Mouse (Mus musculus): ENCODE data around the gene Ggt5. TPM values are rescaled to one million over a fixed set of nuclear protein-coding genes. Genes with fewer than 3 reads are reported as not detected.

Ggt5 gene
- total RNA-seq, 1 experiment from 2014 or later, result 27.9 TPM

DNA sequence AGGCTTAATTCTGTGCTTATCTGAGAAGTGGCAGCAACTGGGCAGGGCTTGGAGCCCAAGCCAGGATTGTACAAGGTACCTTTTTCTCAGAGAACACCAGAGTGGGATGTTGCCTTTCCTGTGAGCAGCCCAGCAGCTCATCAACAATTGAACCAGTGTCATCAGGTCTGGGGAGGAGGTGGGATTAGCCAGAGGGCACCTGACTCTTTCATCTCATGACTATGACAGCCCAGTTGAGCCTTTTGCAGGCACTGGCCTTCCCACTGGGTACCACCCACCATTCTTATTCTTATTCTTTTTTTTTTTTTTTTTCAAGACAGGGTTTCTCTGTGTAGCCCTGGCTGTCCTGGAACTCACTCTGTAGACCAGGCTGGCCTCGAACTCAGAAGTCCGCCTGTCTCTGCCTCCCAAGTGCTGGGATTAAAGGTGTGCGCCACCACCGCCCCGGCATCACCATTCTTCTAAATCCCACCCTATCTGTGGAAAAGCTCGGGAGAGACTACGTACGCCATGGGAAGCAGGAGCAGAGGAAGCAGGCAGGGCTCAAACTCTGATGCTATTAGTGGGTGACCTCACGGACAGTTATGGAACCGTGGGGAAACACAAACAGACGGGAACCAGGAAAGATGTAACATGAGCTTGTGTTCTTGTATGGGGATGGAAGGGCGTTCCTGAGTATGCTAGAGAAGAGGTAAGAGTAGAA, 47.1 kb downstream of the Ggt5 start:
- no peak for ATAC-seq (replicated peaks in 1 of 2; ENCODE audit: insufficient read depth in 1 of 2, low FRiP score in 2 of 2, low TSS enrichment in 1 of 2, low read depth in 1 of 2, poor library complexity in 2 of 2, severe bottlenecking in 2 of 2)

DNA sequence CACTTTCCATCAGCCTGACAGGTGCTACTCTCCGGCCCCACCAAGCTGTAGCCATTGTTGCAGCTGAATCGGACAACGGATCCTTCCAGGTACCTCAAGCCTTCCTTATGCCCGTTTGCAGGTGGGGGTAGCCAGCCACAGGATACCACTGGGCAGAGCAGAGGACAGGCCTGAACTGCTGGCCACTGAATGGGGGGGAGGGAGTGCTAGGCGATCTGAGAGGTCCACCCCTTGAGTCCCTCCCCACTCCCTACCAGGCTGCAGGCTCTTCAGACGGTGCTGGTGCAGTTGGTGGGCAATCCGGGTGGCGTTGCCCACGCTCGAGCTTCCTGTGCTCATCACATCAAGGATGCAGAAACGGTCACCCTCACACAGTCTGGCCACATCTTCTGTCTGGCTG, 48.6 kb downstream of the Ggt5 start:
- no peak for ATAC-seq (replicated peaks in 1 of 2; ENCODE audit: insufficient read depth in 1 of 2, low FRiP score in 2 of 2, low TSS enrichment in 1 of 2, low read depth in 1 of 2, poor library complexity in 2 of 2, severe bottlenecking in 2 of 2)

DNA sequence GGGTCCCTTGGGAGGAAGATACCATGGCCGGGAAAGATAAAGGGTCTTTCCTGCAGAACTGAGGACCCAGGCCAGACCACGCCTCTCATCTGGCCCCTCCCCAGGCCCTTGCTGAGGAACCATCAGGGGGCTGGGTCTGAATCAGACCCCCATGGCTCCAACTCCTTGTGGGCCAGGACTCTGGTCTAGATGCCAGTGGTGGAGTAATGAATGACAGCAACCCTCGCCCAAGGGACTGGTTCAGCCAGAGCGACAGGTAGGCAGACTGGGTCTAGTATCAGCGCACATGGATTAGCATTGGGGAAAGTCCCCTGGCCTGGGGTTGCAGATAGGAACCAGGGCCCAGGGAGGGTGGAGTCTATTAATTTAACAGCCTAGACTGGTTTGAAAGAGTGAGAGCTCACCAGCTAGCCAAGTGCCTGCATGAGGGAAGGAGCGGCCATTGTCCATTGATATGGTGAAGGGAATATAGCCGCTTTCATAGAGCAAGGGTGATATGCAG, 52.6 kb downstream of the Ggt5 start:
- no peak for ATAC-seq (replicated peaks in 1 of 2; ENCODE audit: insufficient read depth in 1 of 2, low FRiP score in 2 of 2, low TSS enrichment in 1 of 2, low read depth in 1 of 2, poor library complexity in 2 of 2, severe bottlenecking in 2 of 2)

DNA sequence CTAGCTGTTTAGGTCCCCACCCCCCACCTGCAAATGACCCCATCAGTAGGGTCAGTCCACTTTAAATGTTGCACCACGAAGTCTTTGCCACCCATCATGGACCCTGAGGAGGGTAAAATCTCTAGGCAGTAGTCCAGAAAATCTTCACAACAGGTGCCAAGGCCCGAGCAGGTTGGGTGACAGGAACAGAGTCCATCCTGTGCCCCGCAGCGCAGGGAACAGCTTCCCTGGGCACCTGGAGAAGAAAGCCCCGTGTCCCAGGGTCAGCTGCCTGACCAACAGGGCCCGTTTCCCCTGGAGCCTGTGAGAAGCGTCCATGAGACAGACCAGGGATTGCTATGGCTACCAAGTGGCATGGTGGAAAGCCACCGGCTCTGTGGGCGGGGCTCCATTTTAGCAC, 53.3 kb downstream of the Ggt5 start:
- ATAC-seq (replicated peaks in 1 of 2; ENCODE audit: insufficient read depth in 1 of 2, low FRiP score in 2 of 2, low TSS enrichment in 1 of 2, low read depth in 1 of 2, poor library complexity in 2 of 2, severe bottlenecking in 2 of 2), result no peak

DNA sequence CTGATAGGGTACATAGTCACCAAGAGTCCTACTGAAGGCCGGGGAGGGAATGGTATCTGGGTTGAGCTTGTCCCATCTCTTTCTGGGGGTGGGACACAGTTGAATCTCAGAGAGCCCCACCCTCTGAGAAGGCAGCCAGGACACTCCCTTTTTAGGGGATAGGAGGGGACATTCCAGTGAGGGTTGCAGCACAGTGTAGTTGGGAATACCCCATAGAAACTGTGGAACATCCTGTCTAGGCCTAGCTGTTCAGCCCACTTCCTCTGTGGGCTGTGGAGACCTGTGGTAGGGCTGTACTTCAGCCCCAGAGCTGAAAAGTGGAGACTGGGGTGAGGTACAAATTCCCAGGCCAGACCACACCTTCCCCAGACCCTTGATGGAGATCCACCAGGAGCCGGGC, 53.8 kb downstream of the Ggt5 start:
- ATAC-seq (replicated peaks in 1 of 2; ENCODE audit: insufficient read depth in 1 of 2, low FRiP score in 2 of 2, low TSS enrichment in 1 of 2, low read depth in 1 of 2, poor library complexity in 2 of 2, severe bottlenecking in 2 of 2), result 0 out of 4 replicates have a peak, but pooled peaks of 1 of the 2 experiments have one; percentile 20

DNA sequence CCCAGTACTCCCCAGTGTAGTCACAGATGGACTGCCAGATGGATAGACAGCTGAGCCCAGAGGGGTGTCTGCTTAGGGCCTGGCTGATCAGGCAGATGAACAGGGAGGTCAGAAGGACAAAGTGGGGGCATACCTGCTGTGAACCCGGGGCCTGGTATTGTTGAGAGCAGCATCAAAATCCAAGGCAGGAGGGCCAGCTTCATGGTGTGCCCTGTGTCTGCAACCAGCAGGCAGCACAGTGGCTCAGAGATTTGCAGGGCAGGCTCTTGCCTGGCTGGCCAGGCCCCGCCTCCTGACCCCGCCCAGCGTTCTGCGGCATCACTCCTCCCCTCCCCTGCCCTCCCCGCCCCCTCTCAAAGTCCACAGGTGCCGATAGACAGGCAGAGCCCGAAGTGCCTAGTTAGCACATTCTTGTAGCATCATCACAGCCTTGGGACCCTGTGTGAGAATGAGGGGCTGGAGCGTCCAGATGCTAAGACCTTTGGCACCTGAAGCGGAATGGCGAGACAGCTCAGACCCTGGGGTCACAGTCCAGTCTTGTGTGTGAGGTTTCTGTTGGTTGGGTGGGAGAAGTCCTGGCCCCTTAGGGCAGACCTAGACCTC, 54.7 kb downstream of the Ggt5 start, which contains the start of gene Susd2:
Gene Susd2, minus strand, starts transcription at position 268 of the 603 bp plus-strand sequence.
- ATAC-seq (replicated peaks in 1 of 2; ENCODE audit: insufficient read depth in 1 of 2, low FRiP score in 2 of 2, low TSS enrichment in 1 of 2, low read depth in 1 of 2, poor library complexity in 2 of 2, severe bottlenecking in 2 of 2), result peak in 1 of 2 experiments; percentile 23; a peak in 1 of 4 replicates

DNA sequence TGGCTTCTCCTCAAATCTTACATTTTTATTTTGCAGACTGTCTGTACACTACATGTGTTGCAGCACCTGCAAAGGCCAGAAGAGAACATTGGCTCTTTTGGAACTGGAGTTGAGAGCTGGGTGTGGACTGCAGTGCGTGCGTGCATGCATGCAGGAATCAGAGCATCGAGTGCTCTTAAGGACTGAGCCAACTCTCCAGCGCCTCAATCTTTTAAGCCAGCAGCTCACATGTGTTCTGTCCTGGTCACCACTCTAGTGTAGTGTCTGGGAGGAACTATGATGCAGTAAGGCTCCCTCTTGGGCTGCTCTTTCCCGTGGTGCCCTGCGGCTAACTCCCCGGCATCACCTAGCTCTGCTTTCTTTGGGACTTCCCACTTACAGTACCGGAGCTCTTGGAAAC, 56.5 kb downstream of the Ggt5 start:
- ATAC-seq (replicated peaks in 1 of 2; ENCODE audit: insufficient read depth in 1 of 2, low FRiP score in 2 of 2, low TSS enrichment in 1 of 2, low read depth in 1 of 2, poor library complexity in 2 of 2, severe bottlenecking in 2 of 2), result no peak

DNA sequence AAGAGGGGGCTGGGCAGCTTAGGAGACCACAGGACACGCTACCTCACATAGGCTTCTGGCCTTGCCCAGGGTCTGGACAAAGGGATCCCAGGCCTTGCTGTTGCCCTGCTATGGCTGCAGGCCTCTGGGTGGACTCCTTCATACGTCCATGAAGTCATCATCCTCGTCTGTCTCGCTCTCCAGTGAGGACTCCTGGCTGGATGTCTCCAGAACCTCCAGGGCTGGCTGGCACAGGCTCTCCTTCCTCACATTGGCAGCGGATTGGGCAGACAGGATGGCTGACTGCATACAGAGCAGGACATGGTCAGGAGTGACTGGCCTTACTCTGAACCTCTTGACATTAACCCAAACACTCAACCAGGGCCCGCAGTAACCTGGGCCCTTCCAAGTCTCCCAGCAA, 57.3 kb downstream of the Ggt5 start:
- no peak for ATAC-seq (replicated peaks in 1 of 2; ENCODE audit: insufficient read depth in 1 of 2, low FRiP score in 2 of 2, low TSS enrichment in 1 of 2, low read depth in 1 of 2, poor library complexity in 2 of 2, severe bottlenecking in 2 of 2)

DNA sequence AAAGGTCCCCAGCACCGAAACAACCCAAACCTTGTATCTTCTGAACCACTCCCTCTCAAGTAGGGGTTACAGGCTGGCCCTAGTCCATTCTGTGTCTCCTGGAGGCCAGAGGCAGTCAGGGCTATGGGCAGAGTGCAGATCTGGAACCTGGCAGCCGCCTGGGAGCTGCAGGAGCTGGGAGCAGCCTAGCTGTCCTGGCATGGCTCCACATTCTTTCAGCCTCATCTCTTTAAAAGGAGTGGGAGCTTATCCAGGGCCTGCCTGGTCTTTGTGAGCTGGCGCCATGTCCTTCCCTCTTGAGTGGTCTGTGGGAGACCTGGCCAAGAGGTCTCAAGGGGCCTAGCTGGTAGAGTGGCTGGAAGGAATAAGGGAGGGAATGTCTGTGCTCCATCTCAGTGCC, 58.2 kb downstream of the Ggt5 start:
- no peak for ATAC-seq (replicated peaks in 1 of 2; ENCODE audit: insufficient read depth in 1 of 2, low FRiP score in 2 of 2, low TSS enrichment in 1 of 2, low read depth in 1 of 2, poor library complexity in 2 of 2, severe bottlenecking in 2 of 2)

DNA sequence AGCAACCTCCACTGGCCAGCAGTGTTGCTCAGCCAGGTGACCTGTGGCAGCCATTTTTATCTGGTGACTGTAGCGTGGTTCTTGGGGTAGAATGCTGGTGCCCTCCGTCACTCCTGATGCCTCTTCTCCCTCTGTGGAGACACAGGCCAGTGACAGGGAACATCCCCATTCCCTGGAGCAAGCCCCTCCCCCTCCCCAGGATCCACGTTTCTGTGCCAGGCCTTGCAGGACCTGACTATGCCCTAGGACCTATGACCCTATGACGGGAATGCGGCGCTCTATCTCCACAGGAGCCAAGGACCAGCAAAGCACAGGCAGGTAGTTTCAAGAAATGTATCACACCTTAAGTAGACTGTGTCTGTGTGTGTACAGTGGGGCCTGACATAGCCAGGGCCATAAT, 59.0 kb downstream of the Ggt5 start:
- ATAC-seq (replicated peaks in 1 of 2; ENCODE audit: insufficient read depth in 1 of 2, low FRiP score in 2 of 2, low TSS enrichment in 1 of 2, low read depth in 1 of 2, poor library complexity in 2 of 2, severe bottlenecking in 2 of 2), result no peak

DNA sequence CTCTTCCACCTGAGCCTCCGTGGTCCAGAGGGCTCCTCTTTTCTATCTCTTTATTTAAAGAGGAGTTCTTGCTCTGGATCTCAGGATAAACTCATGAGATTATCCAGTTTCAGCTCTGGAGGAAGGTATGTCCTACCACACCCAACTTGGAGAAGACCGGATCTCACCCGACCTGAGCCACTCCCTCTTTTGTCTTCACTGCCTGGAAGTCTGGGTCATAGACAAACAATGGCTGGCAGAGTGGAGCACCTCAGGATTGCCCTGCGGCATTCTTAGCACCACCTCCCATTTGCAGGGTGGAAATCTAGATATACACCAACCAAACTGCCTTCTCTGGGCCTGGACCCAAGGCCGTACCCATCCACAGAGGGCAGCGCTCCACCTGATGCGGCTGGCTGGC, 59.9 kb downstream of the Ggt5 start:
- no peak for ATAC-seq (replicated peaks in 1 of 2; ENCODE audit: insufficient read depth in 1 of 2, low FRiP score in 2 of 2, low TSS enrichment in 1 of 2, low read depth in 1 of 2, poor library complexity in 2 of 2, severe bottlenecking in 2 of 2)

DNA sequence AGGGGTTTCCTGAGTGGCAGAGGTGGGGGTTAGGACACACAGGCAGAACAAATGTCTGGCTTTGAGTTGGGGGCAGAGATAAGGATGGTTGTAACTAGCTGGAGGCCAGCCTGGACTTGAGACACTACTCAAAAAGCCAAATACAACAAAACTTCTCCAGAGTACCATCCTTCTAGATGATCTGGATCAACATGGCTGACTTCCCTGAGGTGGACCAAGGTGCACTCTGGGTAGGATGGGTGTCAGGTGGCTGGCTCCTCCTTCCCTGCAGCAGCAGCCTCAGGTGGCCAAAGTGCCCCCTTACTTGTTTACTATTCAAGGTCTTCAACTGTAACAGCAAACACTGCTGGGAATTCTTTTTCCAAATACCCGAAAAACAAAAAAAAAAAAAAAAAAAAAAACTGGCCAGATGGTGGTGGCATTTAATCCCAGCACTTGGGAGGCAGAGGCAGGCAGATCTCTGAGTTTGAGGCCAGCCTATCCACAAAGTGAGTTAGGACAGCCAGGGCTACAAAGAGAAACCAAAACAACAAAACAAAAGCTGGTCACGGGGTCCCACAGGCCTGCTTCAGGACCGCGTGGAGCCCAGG, 60.4 kb downstream of the Ggt5 start:
- no peak for ATAC-seq (replicated peaks in 1 of 2; ENCODE audit: insufficient read depth in 1 of 2, low FRiP score in 2 of 2, low TSS enrichment in 1 of 2, low read depth in 1 of 2, poor library complexity in 2 of 2, severe bottlenecking in 2 of 2)

DNA sequence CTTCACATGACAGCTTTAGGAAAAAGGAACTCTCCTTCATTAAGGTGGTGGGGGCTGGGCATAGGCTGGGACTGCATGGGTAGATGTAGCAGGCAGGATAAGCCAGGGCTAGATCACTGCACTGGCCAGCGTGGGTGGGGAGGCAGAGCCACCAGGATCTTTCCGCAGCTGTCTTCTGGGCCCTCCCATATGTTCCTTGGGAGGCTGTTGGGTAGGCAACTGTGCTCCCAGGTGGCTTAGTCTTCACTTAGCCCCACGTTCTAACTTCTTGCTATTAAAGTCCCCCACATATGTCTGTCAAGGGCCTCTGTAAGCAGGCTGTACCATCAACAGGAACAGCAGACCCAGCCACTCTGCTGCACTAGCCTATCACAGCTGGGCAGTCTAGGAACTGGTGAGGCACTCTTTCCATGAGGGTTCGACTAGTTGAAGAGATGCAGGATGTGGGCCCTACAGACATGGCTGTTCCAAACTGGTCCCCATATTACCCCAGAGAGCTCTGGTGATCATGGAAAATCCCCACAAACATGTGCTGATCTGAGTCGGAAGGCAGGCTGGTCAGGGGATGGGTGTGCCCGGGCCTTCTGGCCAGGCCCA, 61.3 kb downstream of the Ggt5 start:
- ATAC-seq (replicated peaks in 1 of 2; ENCODE audit: insufficient read depth in 1 of 2, low FRiP score in 2 of 2, low TSS enrichment in 1 of 2, low read depth in 1 of 2, poor library complexity in 2 of 2, severe bottlenecking in 2 of 2), result no peak

DNA sequence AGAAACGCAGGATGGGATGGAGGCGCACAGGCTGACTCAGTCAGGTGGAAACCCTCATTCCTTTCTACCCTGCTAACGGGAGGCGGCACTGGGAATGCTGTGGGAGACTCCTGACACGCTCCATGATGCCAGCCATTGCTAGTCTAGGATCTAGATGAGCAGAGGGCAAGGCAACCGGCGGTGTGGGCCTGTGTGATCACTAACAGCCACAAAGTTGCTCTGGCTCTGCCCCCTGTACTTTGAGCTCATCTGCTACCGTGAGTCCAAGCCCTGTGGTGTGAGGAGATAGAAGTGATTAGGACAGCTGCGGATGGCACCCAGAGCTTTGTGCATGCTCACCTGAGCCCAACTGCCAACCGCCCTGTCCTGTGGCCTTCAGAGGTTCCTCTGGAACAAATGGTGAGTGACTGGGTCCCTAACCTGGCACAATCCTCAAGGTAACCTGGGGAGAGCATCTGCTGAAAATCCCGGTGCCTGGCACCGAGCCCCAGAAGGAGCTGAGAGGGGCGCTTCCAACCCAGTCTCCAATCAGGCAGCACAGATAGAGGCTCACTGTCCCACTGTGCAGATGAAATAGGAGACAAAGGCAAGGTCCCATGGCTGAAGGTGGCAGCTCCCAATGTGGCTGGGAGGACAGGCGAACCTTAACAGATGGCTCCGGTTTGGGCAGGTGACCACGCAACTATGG, 62.4 kb downstream of the Ggt5 start:
- no peak for ATAC-seq (replicated peaks in 1 of 2; ENCODE audit: insufficient read depth in 1 of 2, low FRiP score in 2 of 2, low TSS enrichment in 1 of 2, low read depth in 1 of 2, poor library complexity in 2 of 2, severe bottlenecking in 2 of 2)

DNA sequence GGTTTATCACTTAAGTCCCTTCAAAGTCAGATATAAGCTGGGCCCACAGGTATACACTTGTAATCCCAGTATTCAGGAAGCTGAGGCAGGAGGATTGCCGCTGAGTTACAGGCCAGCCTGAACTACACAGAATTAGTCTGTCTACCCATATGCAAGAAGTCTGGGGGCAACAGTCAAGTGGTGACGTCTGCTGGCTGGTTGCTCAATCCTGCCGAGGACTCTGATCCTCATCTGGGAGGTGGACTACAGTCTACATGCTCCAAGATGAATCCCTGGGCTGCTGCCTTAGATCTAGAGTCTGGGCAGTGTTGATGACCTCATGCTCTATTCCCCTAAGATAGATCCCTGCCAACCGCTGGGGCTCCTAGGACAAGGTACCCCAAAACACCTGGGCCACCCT, 64.9 kb downstream of the Ggt5 start:
- ATAC-seq (replicated peaks in 1 of 2; ENCODE audit: insufficient read depth in 1 of 2, low FRiP score in 2 of 2, low TSS enrichment in 1 of 2, low read depth in 1 of 2, poor library complexity in 2 of 2, severe bottlenecking in 2 of 2), result no peak

DNA sequence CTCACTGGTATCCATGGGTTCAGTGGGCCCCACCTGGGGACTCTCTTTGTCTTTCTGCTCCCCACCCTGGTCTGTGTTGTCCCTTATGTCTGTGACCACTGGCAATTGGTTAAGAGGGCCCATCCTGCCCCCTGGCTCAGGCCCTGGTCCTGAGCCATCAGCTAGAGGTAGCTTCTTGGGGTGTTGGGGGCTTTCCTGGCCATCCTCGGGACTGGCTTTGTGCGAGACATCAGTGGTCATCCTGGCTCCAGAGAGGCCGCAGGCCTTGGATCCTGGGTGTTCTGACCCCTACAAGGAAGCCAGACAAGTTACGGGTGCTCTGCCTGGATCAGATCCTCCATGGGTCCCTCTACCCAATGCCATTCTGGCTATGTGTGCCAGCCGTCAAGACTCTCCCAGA, 68.0 kb downstream of the Ggt5 start:
- ATAC-seq (replicated peaks in 1 of 2; ENCODE audit: insufficient read depth in 1 of 2, low FRiP score in 2 of 2, low TSS enrichment in 1 of 2, low read depth in 1 of 2, poor library complexity in 2 of 2, severe bottlenecking in 2 of 2), result no peak

DNA sequence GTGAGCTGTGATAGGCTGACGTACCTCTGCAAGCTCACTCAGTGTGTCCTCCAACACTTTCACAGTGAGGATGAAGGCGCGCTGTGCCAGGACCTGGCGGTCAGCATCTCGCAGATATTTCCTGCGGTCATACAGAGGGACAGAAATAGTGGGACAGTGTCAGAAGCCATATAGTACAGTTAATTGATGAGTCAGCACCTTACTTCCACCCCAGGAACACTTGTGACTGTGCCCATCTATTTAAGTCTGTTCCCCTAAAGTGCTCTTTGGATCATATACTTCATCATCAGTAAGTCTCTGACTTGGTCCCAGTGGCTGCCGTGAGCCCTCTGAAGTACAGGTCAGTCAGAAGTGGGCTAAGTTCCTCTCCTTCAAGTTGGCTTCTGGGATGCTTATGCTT, 68.6 kb downstream of the Ggt5 start:
- ATAC-seq (replicated peaks in 1 of 2; ENCODE audit: insufficient read depth in 1 of 2, low FRiP score in 2 of 2, low TSS enrichment in 1 of 2, low read depth in 1 of 2, poor library complexity in 2 of 2, severe bottlenecking in 2 of 2), result no peak

DNA sequence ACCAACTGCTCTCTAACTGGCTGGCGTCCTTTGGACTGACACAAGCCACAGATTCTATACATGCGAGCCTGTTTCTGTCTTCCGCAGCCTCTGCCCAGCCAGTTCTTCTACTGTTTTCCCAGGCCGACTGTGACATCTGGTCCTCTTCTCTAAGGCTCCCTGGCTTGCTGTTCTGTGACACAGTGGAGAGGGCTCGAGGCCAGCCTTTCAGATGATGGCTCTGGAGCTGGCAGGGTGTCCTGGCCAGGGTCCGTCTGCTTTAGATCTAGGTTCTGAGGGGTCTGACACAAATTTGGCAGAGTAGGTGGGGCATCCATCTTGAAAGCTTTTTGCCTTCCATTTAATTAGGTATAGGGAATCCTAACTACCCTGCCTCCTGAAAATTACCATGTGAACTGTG, 72.2 kb downstream of the Ggt5 start:
- no peak for ATAC-seq (replicated peaks in 1 of 2; ENCODE audit: insufficient read depth in 1 of 2, low FRiP score in 2 of 2, low TSS enrichment in 1 of 2, low read depth in 1 of 2, poor library complexity in 2 of 2, severe bottlenecking in 2 of 2)

Measured in hematopoietic stem cell, adult 5-6 weeks (primary cell).